Mouse (Mus musculus) embryonic facial prominence, embryonic 11.5 days (tissue): Measurements from ENCODE around the gene Dok5. TPM values are rescaled to one million over a fixed set of nuclear protein-coding genes. Genes with fewer than 3 reads are reported as not detected.

Source experiments
- ATAC-seq: fragments of 200-750 bp; cut with Nextera tagmentation; replicated peaks from 2 replicates; pipeline ENCODE4 v1.8.0; 2017; ENCODE audit warnings: low read depth; ENCODE audit not compliant: insufficient number of reproducible peaks, low FRiP score, low TSS enrichment
- DNase-seq: peaks from one replicate; pipeline ENCODE4 v3.0.0-alpha.2; 2015; ENCODE audit warnings: low spot score
- H3K27ac ChIP-seq: fragments of 300-500 bp; sonication (generic); replicated peaks from 2 replicates; pipeline ENCODE4 v1.5.1; 2014; ENCODE audit warnings: mild to moderate bottlenecking, low read depth, low read length, control low read depth
- H3K27me3 ChIP-seq: fragments of 300-500 bp; sonication (generic); 2 replicates; pipeline ENCODE4 v1.6.1; 2014; ENCODE audit warnings: mild to moderate bottlenecking, low read length, moderate library complexity, mixed read lengths; ENCODE audit not compliant: control insufficient read depth, insufficient read depth
- H3K36me3 ChIP-seq: fragments of 300-500 bp; sonication (generic); replicated peaks from 2 replicates; pipeline ENCODE4 v1.6.1; 2014; ENCODE audit warnings: low read depth, mild to moderate bottlenecking, low read length, moderate library complexity, mixed read lengths; ENCODE audit not compliant: control insufficient read depth, insufficient read depth
- H3K4me1 ChIP-seq: fragments of 300-500 bp; sonication (generic); 2 replicates; pipeline ENCODE4 v1.6.1; 2014; ENCODE audit warnings: low read length, mixed read lengths; ENCODE audit not compliant: control insufficient read depth, insufficient read depth
- H3K4me2 ChIP-seq: fragments of 300-500 bp; sonication (generic); 2 replicates; pipeline ENCODE4 v1.6.1; 2014; ENCODE audit warnings: low read depth, mild to moderate bottlenecking, control low read depth, low read length, moderate library complexity
- H3K4me3 ChIP-seq: fragments of 300-500 bp; sonication (generic); 2 replicates; pipeline ENCODE4 v1.5.1; 2014; ENCODE audit warnings: low read depth, low read length, control low read depth
- H3K9ac ChIP-seq: fragments of 300-500 bp; sonication (generic); replicated peaks from 2 replicates; pipeline ENCODE4 v1.6.1; 2014; ENCODE audit warnings: mild to moderate bottlenecking, control low read depth, low read length
- H3K9me3 ChIP-seq: fragments of 300-500 bp; sonication (generic); replicated peaks from 2 replicates; pipeline ENCODE4 v1.6.1; 2016; ENCODE audit warnings: mild to moderate bottlenecking, low read length, inconsistent platforms, mixed read lengths; ENCODE audit not compliant: control insufficient read depth
- WGBS: fragments of 180-500 bp; shearing (Covaris S2); extraction: QIAGEN DNeasy Blood & Tissue Kit; methylation state at CpG from one replicate; pipeline ENCODE4 v1.1.7; 2014; 5-methylcytosine and 5-hydroxymethylcytosine counted together
- polyA plus RNA-seq: library from polyadenylated mRNA; unstranded; fragments of >200 nt; fragmentation: Nextera tagmentation; extraction: Ambion mirVana; gene quantifications from 2 replicates; pipeline ENCODE4 v1.2.1, GENCODE M21; 2014

The Dok5 gene
- polyA plus RNA-seq, 1 experiment from 2014 or later = 10.1 TPM

- Histone ChIP-seq H3K4me1 (no peaks in the 10 kb centered on the region), H3K4me3 (no peak overlapping the region), H3K36me3 (no peaks in the 10 kb centered on the region), H3K27me3 (no peaks in the 10 kb centered on the region), H3K4me2 (no peak overlapping the region), H3K9ac (no peak overlapping the region), H3K9me3 (no peaks in the 10 kb centered on the region), H3K27ac (no peak overlapping the region)
- 37% methylated on average over 5 of the region's 5 CpGs for WGBS
- DNase-seq = no peak
- ATAC-seq = no peak
Measured at GRCm38 (mm10) chr2:170856085-170856484, 124.5 kb downstream of the Dok5 start.

DNA sequence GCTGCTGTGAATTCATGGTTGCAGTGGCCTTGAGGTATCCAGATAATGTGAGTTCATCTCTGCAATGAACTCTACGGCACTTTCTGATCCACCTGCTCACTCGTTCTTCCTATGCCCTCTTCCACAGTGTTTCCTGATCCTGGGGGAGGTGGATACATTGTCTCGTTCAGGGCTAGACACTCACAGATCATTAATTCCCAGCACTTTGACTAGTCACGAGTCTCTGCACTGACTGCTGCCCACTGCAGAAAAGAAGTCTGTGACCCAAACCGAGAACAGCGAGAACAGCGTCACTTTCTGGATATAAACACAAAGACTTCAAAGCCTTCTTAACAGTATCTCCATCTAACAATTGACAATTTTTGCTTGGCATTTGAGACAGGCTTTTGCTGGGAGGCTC lies 125.9 kb downstream of the Dok5 start:
- no peaks in the 10 kb centered on the region for H3K4me1 ChIP-seq
- no peak overlapping the region for H3K4me2 ChIP-seq
- H3K9ac ChIP-seq = no peak overlapping the region
- H3K27me3 ChIP-seq = no peaks in the 10 kb centered on the region
- H3K4me3 ChIP-seq = no peak overlapping the region
- 74% methylated on average over 7 of the region's 7 CpGs for WGBS
- ATAC-seq = no peak
- H3K36me3 ChIP-seq = no peaks in the 10 kb centered on the region
- DNase-seq = no peak
- no peaks in the 10 kb centered on the region for H3K9me3 ChIP-seq
- H3K27ac ChIP-seq = no peak overlapping the region

- Histone ChIP-seq H3K9ac (no peak overlapping the region), H3K4me1 (no peaks in the 10 kb centered on the region), H3K9me3 (no peaks in the 10 kb centered on the region), H3K36me3 (no peaks in the 10 kb centered on the region), H3K4me3 (no peak overlapping the region), H3K27me3 (no peaks in the 10 kb centered on the region), H3K4me2 (no peak overlapping the region), H3K27ac (no peak overlapping the region)
- WGBS = 38% methylated on average over 3 of the region's 3 CpGs
- ATAC-seq (no peak), DNase-seq (no peak)
Measured at GRCm38 (mm10) chr2:170858640-170859039, 127.0 kb downstream of the Dok5 start.

DNA sequence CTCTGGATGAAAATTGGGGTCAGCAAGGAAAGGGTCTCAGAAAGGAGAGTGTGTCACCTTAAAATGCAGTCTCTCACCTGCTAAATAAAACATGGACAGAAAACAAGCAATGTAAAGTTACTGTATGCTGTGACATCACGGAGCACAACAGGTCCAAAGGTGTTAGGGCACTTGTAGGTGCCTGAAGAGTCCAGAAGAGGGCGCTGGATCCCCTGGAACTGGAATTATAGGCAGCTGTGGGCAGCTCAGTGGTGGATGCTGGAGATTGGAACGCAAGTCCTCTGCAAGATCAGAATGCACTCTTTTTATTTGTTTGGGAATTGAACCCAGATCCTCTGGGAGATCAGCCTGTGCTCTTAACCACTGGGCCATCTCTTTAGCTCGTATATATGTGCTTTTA lies 129.0 kb downstream of the Dok5 start:
- 57% methylated on average over 4 of the region's 4 CpGs for WGBS
- no peak for ATAC-seq
- Histone ChIP-seq H3K4me2 (no peak overlapping the region), H3K4me3 (no peak overlapping the region), H3K27me3 (no peaks in the 10 kb centered on the region), H3K27ac (no peak overlapping the region), H3K9me3 (no peaks in the 10 kb centered on the region), H3K36me3 (no peaks in the 10 kb centered on the region), H3K9ac (no peak overlapping the region), H3K4me1 (no peaks in the 10 kb centered on the region)
- DNase-seq = no peak

DNA sequence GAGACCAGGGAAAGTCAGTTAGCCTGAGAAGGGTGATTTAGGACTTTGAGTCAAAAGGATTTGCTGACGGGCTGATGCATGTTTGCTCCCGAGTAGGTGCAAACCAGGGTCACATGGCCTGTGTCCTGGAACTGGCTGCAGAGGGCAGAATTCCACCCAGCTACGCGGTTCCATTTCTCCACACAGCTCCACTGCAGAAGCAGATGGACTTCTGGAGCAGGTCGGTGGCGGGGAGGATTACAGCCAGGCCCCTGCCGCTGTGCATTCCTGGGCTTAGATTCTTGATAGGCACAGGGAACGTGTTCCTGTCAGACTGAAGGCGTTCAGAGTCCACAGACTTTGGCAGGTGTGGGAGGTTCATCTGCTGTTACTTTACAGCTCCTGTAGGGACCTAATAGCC lies 131.2 kb downstream of the Dok5 start:
- Histone ChIP-seq H3K27me3 (no peaks in the 10 kb centered on the region), H3K4me3 (no peak overlapping the region), H3K9ac (no peak overlapping the region), H3K27ac (no peak overlapping the region), H3K36me3 (no peaks in the 10 kb centered on the region), H3K9me3 (no peaks in the 10 kb centered on the region), H3K4me1 (no peaks in the 10 kb centered on the region), H3K4me2 (no peak overlapping the region)
- WGBS = 76% methylated on average over 9 of the region's 9 CpGs
- DNase-seq (no peak), ATAC-seq (no peak)

GRCm38 (mm10) chr2:170863201-170863600 lies 131.6 kb downstream of the Dok5 start:
- 90% methylated on average over 10 of the region's 10 CpGs for WGBS
- no peak overlapping the region for H3K27ac ChIP-seq
- no peak for ATAC-seq
- no peaks in the 10 kb centered on the region for H3K27me3 ChIP-seq
- no peak overlapping the region for H3K9ac ChIP-seq
- no peak overlapping the region for H3K4me3 ChIP-seq
- no peak for DNase-seq
- no peaks in the 10 kb centered on the region for H3K4me1 ChIP-seq
- H3K36me3 ChIP-seq = no peaks in the 10 kb centered on the region
- H3K4me2 ChIP-seq = no peak overlapping the region
- H3K9me3 ChIP-seq = no peaks in the 10 kb centered on the region

DNA sequence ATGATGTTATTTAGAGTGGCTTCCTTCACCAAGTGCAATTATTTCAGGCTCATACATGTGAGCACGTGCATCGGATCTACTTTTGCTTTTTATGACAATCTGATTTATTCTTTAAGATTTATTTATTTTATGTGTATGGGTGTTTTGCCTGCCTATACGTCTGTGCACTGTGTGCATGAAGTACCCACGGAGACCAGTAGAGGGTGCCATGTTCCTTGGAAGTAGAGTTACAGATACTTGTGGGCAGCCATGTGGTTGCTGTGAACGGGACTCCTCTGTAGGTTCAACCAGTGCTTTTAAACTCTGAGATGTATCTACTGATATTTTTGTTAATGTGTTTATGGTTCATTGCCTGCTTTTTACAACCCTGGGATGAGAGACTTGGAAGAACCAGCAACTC lies 132.4 kb downstream of the Dok5 start:
- Histone ChIP-seq H3K27me3 (no peaks in the 10 kb centered on the region), H3K9ac (no peak overlapping the region), H3K4me3 (no peak overlapping the region), H3K9me3 (no peaks in the 10 kb centered on the region), H3K27ac (no peak overlapping the region), H3K4me1 (no peaks in the 10 kb centered on the region), H3K4me2 (no peak overlapping the region), H3K36me3 (no peaks in the 10 kb centered on the region)
- DNase-seq (no peak), ATAC-seq (no peak)
- 85% methylated on average over 5 of the region's 5 CpGs for WGBS

DNA sequence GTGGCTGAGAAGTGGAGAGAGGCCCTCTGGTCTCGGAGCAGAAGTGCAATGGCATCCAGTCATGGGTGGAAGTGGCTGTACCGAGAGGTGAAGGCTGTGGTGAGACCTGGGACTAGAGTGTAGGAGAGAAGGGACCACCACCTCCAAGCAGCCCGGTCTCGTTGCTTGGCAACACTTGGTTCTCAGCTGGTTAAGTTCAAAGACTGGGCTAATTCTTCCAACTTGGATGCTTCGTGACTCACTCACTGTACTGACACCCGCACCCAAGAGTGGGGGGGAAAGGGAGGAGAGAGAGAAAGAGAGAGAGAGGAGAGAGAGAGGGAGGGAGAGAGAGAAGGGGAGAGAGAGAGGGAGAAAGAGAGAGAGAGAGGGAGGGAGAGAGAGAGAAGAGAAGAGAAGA lies 133.2 kb downstream of the Dok5 start:
- DNase-seq = no peak
- Histone ChIP-seq H3K9ac (no peak overlapping the region), H3K27me3 (no peaks in the 10 kb centered on the region), H3K27ac (no peak overlapping the region), H3K4me3 (no peak overlapping the region), H3K4me2 (no peak overlapping the region), H3K36me3 (no peaks in the 10 kb centered on the region), H3K4me1 (no peaks in the 10 kb centered on the region), H3K9me3 (no peaks in the 10 kb centered on the region)
- WGBS = 84% methylated on average over 6 of the region's 6 CpGs
- ATAC-seq = no peak
